Mouse (Mus musculus) testis, postnatal 10 days (tissue): ENCODE measurements around the gene Cby1.

Source experiments
- DNase-seq: peaks from one replicate; pipeline ENCODE4 v3.0.0; 2021; ENCODE audit warnings: low spot score

Gene Cby1

GRCm38 (mm10) chr15:79658531-79659375, at the start of gene Cby1, which contains the start of gene Fam227a:
Cby1 (plus strand) TSS chr15:79659199.
Fam227a (minus strand) TSS chr15:79658956.
- peak; percentile 97 for DNase-seq

- no peak for DNase-seq
Observed at GRCm38 (mm10) chr15:79609226-79609625, 49.8 kb upstream of the Cby1 start.

- DNase-seq: no peak
Observed at GRCm38 (mm10) chr15:79615501-79615900, 43.5 kb upstream of the Cby1 start.

GRCm38 (mm10) chr15:79616729-79617128, 42.3 kb upstream of the Cby1 start:
- no peak for DNase-seq

GRCm38 (mm10) chr15:79617135-79617534, 41.9 kb upstream of the Cby1 start:
- no peak for DNase-seq

DNA sequence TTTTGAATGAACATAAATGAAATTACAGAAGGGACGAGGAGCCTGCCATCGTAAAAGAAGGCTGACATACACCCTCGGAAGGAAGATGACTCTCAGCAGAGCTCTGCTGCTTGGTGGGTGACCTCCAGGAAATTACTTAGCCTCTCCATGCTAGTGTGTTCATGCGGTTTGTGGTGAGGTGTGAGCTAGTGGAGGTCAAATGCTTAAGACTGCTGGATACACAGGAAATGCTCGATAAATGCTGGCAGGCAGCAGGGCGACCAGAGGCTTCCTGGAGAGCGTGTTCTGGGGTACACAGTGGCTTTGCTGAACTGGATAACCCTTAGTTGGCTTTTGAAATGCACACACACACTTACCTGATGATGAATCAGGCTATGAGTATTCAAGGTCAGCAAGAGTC, 40.5 kb upstream of the Cby1 start:
- DNase-seq: no peak

DNA sequence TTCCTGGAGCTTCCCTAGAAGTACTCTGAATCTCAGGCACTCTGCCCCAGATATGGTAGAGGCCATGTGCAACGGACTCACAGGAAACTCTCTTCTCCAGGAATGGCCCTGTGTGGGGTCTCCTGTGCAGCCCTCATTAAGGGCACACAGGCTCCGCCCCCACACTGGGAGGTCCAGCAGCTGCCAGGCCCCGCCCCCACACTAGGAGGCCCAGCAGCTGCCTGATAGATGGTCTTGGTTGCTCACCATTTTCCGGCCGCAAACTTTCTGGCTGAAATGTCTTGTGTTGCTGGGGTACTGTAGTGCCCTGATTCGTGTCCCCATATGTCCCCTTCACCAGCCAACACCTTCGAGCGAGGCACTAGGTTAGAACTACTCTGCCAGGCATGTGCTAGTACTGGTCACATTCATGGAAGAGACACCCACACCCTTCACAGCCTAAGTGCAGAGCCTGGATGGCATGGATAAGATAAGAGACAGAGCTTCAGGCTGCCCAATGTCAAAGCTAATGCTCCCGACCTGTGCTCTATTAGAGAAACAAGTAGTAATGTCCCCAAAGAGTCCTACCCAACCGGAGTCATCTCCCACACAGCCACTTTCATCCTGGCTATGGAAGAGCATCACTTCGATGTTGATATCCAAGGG, 39.1 kb upstream of the Cby1 start:
- DNase-seq: peak; percentile 58

DNA sequence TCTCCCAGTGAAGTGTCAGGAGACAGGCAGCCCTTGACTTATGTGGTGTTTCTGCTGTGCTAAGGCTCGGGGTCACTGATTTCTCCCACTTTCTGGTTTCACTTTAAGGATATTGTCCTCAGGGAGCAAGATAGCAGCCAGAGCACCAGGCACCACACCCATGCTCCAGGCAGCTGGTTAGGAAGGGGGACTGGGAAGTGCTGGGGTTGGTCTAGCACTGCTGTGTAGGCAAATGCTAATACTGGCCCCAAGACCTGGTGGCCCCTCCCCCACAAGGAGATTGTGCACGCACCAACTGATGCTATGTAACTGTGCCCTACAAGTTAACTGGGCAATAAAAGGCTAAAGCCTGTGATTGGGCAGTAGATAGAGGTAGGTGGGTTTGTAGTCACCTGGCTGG, 28.5 kb upstream of the Cby1 start:
- DNase-seq: no peak

DNA sequence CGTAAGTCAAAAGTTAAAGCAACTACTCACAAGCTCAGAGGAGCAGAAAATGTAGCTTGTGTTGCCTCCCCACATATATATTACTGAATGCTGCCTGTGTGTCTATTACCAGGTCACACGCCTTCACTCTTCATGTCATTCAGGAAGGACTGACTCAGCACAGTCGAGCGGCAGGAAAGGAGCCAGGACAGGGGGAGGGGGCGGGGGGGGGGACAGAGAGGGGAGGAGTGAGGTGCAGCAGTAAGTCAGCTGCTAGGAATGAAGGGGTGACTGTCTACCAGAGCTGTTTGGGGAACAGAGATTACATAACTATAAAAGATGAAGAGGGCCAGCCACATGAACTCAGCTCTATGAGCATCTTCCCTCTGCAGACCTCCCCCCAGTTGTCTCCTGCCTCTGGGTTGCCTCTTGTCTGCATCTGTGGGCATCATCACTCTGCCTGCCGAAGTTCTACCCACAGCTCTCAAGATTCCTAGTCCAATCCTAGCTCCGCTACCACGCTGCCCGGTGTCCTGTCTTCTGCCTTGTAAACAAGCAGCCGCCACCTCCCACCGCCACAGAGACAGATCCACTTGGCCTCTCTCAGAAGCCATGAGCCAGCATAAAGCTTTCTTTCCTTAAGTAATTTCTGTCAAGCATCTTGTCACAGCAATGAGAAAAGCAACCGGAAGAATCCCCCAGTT, 17.7 kb upstream of the Cby1 start:
- no peak for DNase-seq

DNA sequence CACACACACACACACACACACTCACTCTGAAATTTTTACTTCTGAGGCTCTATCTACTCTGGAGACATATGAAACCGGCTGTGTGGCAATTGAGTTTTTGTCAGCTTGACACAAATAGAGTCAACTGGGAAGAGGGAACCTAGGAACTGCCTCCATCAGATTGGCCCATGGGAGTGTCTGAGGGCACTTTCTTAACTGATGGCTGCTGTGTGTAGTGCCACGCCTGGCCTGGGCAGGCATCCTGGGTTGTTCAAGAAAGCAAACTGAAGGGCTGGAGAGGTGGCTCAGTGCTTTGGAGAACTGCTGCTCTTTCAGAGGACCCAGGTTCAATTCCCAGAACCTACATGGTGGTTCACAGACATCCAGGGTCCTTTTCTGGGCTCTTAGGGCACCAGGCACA, 13.5 kb upstream of the Cby1 start:
- no peak for DNase-seq

GRCm38 (mm10) chr15:79648130-79648529, 10.9 kb upstream of the Cby1 start:
- DNase-seq: no peak

- DNase-seq: peak; percentile 67
Observed at GRCm38 (mm10) chr15:79650569-79650968, 8.4 kb upstream of the Cby1 start.

DNA sequence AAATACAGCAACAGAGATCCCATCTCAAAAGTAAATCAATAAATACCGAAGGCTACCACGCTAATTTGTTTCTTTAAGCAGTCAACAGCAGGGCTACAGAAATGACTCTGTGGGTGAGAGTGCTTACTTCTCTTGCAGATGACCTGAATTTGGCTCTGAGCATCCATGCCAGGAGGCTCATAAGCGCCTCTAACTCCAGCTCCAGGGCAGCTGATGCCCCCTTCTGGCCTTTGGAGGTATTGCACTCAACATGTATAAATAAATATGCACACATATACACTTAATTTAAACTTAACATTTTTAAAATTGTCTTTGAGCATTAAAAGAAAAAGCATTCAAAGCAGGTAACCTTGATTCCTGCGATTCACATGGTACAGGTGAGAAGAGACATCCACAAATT, 7.5 kb upstream of the Cby1 start:
- DNase-seq: peak; percentile 52

DNA sequence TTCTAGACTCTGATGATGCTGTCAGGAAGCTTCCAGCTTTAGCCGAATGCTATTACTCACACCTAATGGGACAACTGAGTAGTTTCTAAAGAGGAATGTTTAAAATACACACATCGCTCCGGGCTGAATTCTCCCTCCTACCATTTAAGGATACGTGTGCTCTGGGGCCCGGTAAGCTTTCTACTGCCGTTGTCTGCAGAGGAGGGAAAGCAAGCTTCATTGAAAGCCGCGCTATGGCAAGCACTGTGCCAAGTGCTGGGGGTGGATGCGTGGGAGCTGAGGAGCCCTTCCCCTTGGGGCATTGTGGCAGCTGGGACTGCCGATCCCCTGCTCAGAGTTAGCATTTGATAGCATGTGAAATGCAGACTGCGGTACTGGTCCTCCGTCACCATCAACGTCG, 2.5 kb upstream of the Cby1 start:
- DNase-seq: no peak

DNA sequence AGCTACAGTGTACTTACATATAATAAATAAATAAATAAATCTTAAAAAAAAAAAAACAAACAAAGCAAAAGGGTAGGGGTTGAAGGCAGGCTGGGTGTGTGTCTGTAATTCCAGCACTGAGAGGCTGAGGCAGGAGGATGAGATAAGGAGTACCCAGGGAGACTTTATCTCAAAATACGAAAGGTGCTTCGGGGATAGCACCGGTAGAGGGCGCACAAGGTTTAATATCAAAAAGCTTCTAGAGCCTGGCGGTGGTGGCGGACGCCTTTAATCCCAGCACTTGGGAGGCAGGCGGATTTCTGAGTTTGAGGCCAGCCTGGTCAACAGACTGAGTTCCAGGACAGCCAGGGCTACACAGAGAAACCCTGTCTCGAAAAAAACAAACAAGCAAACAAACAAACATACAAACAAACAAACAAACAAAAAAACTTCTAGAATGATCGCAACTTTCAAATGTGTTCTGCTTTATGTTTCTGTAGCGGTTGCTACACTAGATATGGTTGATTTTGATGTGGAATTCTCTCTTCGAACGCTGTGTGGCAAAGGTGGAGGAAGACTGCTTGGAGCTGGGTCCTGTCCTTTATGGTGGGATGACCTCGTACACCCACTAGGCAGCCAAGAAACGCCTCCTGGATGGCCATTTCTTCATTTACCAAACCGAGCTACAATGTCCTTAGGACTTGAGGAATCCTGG, 1.0 kb upstream of the Cby1 start:
- peak; percentile 89 for DNase-seq

- DNase-seq: peak; percentile 68
Observed at GRCm38 (mm10) chr15:79661852-79662251, 2.9 kb downstream of the Cby1 start.

GRCm38 (mm10) chr15:79664666-79665065, 5.7 kb downstream of the Cby1 start:
- no peak for DNase-seq

DNA sequence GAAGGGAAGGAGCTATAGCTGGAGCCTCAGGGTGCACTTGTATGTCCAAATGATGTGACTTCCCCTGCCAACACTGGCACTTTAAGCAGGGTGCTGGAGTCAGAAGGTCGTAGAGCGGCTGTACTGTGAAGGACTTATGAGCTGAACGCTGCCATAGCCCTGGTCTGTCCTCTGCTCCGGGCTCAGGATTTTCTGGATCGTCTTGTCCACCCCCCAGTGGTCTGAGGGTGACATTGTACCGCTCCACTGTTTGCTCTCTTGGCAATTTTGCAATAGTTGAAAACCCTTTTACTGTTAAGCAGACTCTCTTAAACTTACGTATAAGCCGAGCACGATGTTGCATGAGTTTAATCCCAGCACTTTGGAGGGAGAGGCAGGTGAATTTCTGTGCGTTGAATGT, 10.2 kb downstream of the Cby1 start:
- DNase-seq: no peak

- peak; percentile 87 for DNase-seq
Observed at GRCm38 (mm10) chr15:79670249-79670971, 11.4 kb downstream of the Cby1 start, which contains the start of gene Tomm22. Tomm22 (plus strand) TSS chr15:79670861.

DNA sequence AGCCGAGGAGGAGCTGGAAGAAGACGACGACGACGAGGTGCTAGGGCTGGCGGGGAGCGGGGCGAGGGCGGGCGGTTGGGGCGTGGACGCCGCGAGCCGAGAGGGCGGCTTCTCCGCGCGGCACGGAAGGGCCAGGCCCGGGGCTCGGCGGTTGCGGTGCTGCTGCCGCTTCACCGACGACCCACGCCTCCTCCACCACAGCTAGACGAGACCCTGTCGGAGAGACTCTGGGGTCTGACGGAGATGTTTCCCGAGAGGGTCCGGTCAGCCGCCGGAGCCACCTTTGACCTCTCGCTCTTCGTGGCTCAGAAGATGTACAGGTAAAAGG, 11.9 kb downstream of the Cby1 start:
- DNase-seq: no peak

DNA sequence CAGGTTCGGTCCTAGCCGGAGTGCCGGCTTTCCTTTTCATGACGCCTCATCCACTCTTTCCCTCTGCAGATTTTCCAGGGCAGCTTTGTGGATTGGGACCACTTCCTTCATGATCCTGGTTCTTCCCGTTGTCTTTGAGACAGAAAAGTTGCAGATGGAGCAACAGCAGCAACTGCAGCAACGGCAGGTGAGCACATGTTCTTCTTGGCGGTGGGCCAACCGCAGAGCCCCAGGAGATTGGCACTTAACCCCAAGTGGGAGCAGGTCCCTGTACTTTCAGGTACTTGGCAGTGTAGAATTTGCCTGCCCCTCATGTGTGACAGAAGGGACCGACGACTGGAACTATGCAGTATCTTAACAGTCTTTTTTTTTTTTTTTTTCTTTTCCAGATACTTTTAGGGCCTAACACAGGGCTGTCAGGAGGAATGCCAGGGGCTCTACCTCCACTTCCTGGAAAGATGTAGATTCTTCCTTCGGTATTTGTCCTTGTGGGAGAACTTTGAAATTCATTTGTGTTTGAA, 12.9 kb downstream of the Cby1 start:
- DNase-seq: peak; percentile 61
